Mouse (Mus musculus) midbrain, embryonic 13.5 days (tissue): ENCODE results near the gene Ice1. TPM values are rescaled to one million over a fixed set of nuclear protein-coding genes. Genes with fewer than 3 reads are reported as not detected.

Experiments used
- ATAC-seq: fragments of 200-750 bp; cut with Nextera tagmentation; 2 replicates; pipeline ENCODE4 v1.8.0; 2017; ENCODE audit warnings: mild to moderate bottlenecking, moderate TSS enrichment, moderate library complexity
- H3K27ac ChIP-seq: fragments of 300-500 bp; sonication (generic); 2 replicates; pipeline ENCODE4 v1.5.1; 2015; ENCODE audit warnings: inconsistent platforms, mild to moderate bottlenecking, moderate library complexity
- H3K27me3 ChIP-seq: fragments of 300-500 bp; sonication (generic); 2 replicates; pipeline ENCODE4 v1.6.1; 2015; ENCODE audit warnings: mild to moderate bottlenecking, inconsistent platforms
- H3K36me3 ChIP-seq: fragments of 300-500 bp; sonication (generic); 2 replicates; pipeline ENCODE4 v1.6.1; 2015; ENCODE audit warnings: mild to moderate bottlenecking, inconsistent platforms
- H3K4me1 ChIP-seq: fragments of 300-500 bp; sonication (generic); replicated peaks from 2 replicates; pipeline ENCODE4 v1.6.1; 2015; ENCODE audit warnings: inconsistent platforms
- H3K4me2 ChIP-seq: fragments of 300-500 bp; sonication (generic); replicated peaks from 2 replicates; pipeline ENCODE4 v1.6.1; 2015; ENCODE audit warnings: moderate library complexity, mild to moderate bottlenecking, inconsistent platforms
- H3K4me3 ChIP-seq: fragments of 300-500 bp; sonication (generic); replicated peaks from 2 replicates; pipeline ENCODE4 v1.5.1; 2015; ENCODE audit warnings: mild to moderate bottlenecking, inconsistent platforms
- H3K9ac ChIP-seq: fragments of 300-500 bp; sonication (generic); replicated peaks from 2 replicates; pipeline ENCODE4 v1.6.1; 2015; ENCODE audit warnings: mild to moderate bottlenecking, inconsistent platforms
- H3K9me3 ChIP-seq: fragments of 300-500 bp; sonication (generic); 2 replicates; pipeline ENCODE4 v1.6.1; 2016; ENCODE audit warnings: mild to moderate bottlenecking, inconsistent platforms
- WGBS: fragments of 180-500 bp; shearing (Covaris S2); methylation state at CpG from one replicate; pipeline ENCODE4 v1.1.7; 2015; 5-methylcytosine and 5-hydroxymethylcytosine counted together
- polyA plus RNA-seq: library from polyadenylated mRNA; unstranded; fragments of >200 nt; fragmentation: Nextera tagmentation; extraction: Ambion mirVana; gene quantifications from 2 replicates; pipeline ENCODE4 v1.2.1, GENCODE M21; 2015

Gene Ice1
- polyA plus RNA-seq, result 30.5 and 31.2 TPM in 2 replicates

DNA sequence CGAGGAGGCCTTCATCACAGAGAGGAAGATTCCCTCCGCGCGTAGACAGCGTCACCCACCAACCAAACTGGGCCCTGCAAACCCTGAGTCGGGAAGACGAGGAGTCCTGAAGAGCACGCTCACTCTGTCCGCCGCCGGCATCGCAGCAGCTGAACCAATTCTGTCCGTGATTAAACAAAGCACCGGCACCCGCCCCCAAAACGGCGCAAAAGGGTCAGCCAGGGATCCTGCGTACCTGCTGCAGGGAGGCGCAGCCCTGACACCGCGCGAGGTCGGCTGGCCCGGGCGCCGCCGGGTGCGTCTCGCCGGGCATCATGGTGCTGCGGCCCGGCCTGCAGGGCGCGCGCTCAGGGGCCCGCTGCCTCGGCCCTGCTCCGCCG lies at the start of gene Ice1:
Gene Ice1 (minus strand): TSS at position 353 of the 380 bp plus-strand sequence.
- peak; percentile 48 for ATAC-seq
- peak within 1 kb of the TSS; percentile 92 for H3K27ac ChIP-seq
- H3K9me3 ChIP-seq, result no peaks in the 10 kb centered on the region
- H3K27me3 ChIP-seq, result no peaks in the 10 kb centered on the region
- peak within 1 kb of the TSS; percentile 90 for H3K4me2 ChIP-seq
- H3K4me3 ChIP-seq, result peak within 1 kb of the TSS; percentile 92
- H3K9ac ChIP-seq, result peak within 1 kb of the TSS; percentile 93
- WGBS, result 0% methylated on average over 38 of the region's 39 CpGs
- H3K4me1 ChIP-seq, result peaks cover 37% of the 10 kb centered on the region
- no peaks in the 10 kb centered on the region for H3K36me3 ChIP-seq

GRCm38 (mm10) chr13:70685825-70686224 lies 48.4 kb upstream of the Ice1 start:
- no peak overlapping the region for H3K4me2 ChIP-seq
- WGBS, result 62% methylated on average over 5 of the region's 5 CpGs
- H3K27me3 ChIP-seq, result no peaks in the 10 kb centered on the region
- H3K4me3 ChIP-seq, result no peak overlapping the region
- H3K27ac ChIP-seq, result no peak overlapping the region
- no peaks in the 10 kb centered on the region for H3K36me3 ChIP-seq
- H3K9ac ChIP-seq, result no peak overlapping the region
- ATAC-seq, result no peak
- H3K4me1 ChIP-seq, result peaks cover 9% of the 10 kb centered on the region
- no peaks in the 10 kb centered on the region for H3K9me3 ChIP-seq

DNA sequence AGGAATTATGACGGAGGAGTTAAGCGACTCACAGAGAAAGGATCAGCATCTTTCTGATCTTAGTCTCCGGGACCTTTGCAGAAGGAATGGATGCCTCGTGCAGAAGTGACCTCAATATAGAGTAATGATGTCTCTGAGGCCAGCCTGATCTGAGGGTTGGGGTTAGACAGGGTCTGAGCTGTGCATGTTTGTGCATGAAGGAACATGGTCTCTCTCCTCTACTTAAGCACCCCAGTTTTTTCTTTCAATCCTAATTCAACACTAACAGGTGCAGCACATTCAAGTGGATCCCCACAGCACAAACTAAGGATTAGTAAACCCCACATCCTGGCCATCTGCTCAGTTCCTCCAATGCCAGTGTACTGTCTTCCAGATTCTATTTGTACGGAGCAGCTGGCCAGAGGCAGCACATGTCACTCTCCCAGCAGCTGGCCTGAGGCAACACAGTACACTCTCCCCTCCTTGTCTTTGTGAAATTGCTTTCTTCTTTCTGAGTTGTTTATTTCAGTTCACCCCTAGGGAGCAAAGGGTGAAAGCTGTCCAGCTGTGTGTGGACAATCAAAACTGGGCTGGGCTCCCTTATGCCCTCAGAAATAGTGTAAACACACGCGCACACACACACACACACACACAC lies 47.7 kb upstream of the Ice1 start:
- Histone ChIP-seq H3K9ac (no peak overlapping the region), H3K27ac (no peak overlapping the region), H3K4me3 (no peak overlapping the region), H3K27me3 (no peaks in the 10 kb centered on the region), H3K4me1 (peaks cover 9% of the 10 kb centered on the region), H3K4me2 (no peak overlapping the region), H3K36me3 (no peaks in the 10 kb centered on the region), H3K9me3 (no peaks in the 10 kb centered on the region)
- 65% methylated on average over 7 of the region's 7 CpGs for WGBS
- ATAC-seq, result peak; percentile 82

DNA sequence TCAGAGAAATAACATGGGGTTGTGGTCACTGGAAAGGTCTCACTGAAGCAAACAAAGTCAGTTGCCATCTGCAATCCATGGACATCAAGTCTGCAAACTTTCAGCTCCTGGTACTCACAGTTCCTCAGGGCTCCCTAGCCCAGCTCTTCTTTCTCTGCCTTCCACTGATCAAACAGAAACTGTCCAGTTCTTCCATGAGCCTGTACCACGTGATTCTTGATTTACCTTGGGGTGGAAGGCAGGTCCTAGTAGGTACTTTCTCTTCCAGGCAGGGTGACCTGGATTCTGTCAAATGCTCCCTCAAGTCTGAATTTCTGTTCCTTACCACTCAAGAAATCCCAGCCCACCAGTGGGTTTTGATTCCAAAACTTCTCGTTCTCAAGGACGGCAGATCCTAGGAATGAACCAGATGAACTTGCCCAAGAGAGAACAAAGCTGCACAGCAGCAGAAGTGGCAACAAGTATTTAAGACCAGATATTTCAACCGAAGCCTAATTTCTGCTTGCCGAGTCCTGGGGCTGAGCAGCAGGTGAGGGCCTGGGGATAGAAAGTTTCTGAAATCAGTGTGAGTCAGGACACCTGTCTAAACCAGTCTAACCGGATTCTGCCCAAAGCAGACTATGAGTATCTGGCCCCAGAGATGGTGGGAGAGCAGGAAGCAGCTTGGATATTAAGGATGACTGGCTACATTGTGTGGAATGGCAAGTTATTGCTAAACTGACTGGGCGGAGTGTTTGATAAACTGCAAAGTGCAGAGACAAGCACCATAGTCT lies 44.2 kb upstream of the Ice1 start:
- no peaks in the 10 kb centered on the region for H3K9me3 ChIP-seq
- no peaks in the 10 kb centered on the region for H3K27me3 ChIP-seq
- no peak overlapping the region for H3K9ac ChIP-seq
- H3K4me3 ChIP-seq, result no peak overlapping the region
- no peaks in the 10 kb centered on the region for H3K36me3 ChIP-seq
- no peak overlapping the region for H3K27ac ChIP-seq
- 91% methylated on average over 7 of the region's 7 CpGs for WGBS
- no peak for ATAC-seq
- peaks cover 9% of the 10 kb centered on the region for H3K4me1 ChIP-seq
- no peak overlapping the region for H3K4me2 ChIP-seq

GRCm38 (mm10) chr13:70680316-70680715 lies 42.9 kb upstream of the Ice1 start:
- Histone ChIP-seq H3K36me3 (no peaks in the 10 kb centered on the region), H3K4me3 (no peak overlapping the region), H3K27me3 (no peaks in the 10 kb centered on the region), H3K4me2 (no peak overlapping the region), H3K27ac (no peak overlapping the region), H3K4me1 (peaks cover 5% of the 10 kb centered on the region), H3K9ac (no peak overlapping the region), H3K9me3 (no peaks in the 10 kb centered on the region)
- ATAC-seq, result no peak
- 87% methylated on average over 3 of the region's 3 CpGs for WGBS

GRCm38 (mm10) chr13:70677689-70678088 lies 40.3 kb upstream of the Ice1 start:
- H3K4me2 ChIP-seq, result no peak overlapping the region
- H3K27me3 ChIP-seq, result no peaks in the 10 kb centered on the region
- no peak overlapping the region for H3K27ac ChIP-seq
- H3K9me3 ChIP-seq, result no peaks in the 10 kb centered on the region
- H3K4me1 ChIP-seq, result no peaks in the 10 kb centered on the region
- WGBS, result 92% methylated on average over 5 of the region's 5 CpGs
- H3K4me3 ChIP-seq, result no peak overlapping the region
- H3K9ac ChIP-seq, result no peak overlapping the region
- ATAC-seq, result no peak
- no peaks in the 10 kb centered on the region for H3K36me3 ChIP-seq

DNA sequence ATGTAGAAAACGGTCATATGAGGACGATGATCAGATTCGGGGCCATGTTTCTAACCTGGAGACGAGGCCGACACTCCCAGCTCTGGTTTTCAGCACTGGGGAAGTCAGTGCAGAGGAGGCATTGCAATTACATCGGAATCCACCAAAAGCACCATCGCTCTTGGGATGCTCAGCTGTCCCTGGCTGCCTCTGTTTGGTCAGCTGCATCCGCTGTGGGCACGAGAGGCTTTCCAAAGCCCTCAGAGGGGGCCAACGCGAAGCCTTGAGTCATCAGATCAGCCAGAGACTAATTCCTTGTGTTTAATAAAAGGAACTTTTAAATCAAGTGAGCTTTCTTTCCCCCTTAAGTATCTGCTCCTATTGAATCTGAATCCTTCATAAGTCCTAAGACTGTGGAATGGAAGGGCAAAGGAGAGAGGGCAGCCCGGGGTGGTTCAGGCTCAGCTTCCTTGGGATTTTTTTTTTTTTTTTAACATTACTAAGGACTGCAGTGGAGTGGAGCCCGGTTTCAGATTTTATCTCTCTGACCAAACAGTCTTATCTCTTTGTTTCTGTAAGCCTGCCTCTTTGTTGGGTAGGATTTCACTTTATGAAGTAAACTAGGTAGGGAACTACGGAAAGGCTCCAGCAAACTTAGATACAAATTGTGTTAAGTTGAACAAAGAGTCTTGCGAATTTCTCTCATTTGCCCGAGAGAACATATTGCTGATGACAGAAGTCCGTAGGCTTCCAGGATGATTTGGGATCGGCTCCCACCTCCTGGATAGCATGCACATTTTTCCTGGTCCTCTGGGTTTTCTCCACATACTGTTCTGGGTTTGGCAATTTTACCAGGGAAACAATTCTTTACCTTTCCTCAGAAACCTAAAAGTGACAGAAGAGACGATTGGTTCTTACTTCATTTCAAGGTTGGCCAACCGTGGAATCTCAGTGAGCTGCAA lies 39.1 kb upstream of the Ice1 start:
- H3K36me3 ChIP-seq, result no peaks in the 10 kb centered on the region
- ATAC-seq, result no peak
- no peak overlapping the region for H3K9ac ChIP-seq
- no peak overlapping the region for H3K27ac ChIP-seq
- WGBS, result 75% methylated on average over 20 of the region's 20 CpGs
- H3K4me1 ChIP-seq, result no peaks in the 10 kb centered on the region
- H3K9me3 ChIP-seq, result no peaks in the 10 kb centered on the region
- H3K4me3 ChIP-seq, result no peak overlapping the region
- no peak overlapping the region for H3K4me2 ChIP-seq
- no peaks in the 10 kb centered on the region for H3K27me3 ChIP-seq

DNA sequence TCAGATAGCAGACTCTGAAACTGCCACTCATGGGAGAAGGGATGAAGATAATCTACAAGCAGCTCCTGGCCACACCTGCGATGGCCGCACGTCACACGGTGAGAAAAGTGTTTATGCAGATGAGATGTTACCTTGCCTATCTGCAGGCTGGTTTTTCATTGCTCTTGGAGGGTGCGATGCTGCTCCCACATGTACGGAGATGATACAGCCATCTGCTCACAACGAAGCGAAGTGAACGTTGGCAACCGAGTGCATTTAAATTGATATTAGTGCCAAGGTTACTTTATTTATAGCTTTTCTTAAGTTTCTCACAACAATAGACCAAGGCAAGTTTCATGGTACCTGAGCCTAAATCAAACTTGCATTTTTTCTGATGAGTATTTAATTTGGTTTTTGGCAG lies 37.6 kb upstream of the Ice1 start:
- H3K36me3 ChIP-seq, result no peaks in the 10 kb centered on the region
- ATAC-seq, result no peak
- H3K27ac ChIP-seq, result no peak overlapping the region
- no peak overlapping the region for H3K4me3 ChIP-seq
- WGBS, result 96% methylated on average over 10 of the region's 10 CpGs
- no peaks in the 10 kb centered on the region for H3K27me3 ChIP-seq
- no peak overlapping the region for H3K9ac ChIP-seq
- no peak overlapping the region for H3K4me2 ChIP-seq
- no peaks in the 10 kb centered on the region for H3K4me1 ChIP-seq
- no peaks in the 10 kb centered on the region for H3K9me3 ChIP-seq

- Histone ChIP-seq H3K4me3 (no peak overlapping the region), H3K9me3 (no peaks in the 10 kb centered on the region), H3K9ac (no peak overlapping the region), H3K4me2 (no peak overlapping the region), H3K36me3 (no peaks in the 10 kb centered on the region), H3K4me1 (no peaks in the 10 kb centered on the region), H3K27me3 (no peaks in the 10 kb centered on the region), H3K27ac (no peak overlapping the region)
- WGBS, result 68% methylated on average over 4 of the region's 4 CpGs
- no peak for ATAC-seq
These were observed 32.6 kb upstream of the Ice1 start for GRCm38 (mm10) chr13:70670080-70670479.

DNA sequence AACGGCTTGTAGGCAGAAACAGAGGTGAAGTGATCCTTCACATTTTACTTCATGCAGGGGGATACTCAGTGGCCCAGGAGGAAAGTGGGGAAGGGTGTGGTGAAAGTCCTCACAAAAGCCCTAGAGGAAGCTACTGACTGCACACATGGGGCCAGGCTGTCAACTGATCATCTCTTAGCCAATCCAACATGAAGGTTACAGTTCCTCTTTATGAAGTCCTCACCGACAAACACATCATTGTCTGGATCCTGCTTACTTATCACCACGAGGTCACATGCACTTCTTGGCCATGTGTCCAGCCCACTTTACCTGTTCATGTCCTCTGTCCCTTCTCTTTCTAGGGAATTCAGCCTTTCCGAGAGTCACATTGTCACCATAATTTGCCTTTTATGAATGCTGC lies 22.3 kb upstream of the Ice1 start:
- no peak overlapping the region for H3K4me2 ChIP-seq
- H3K4me3 ChIP-seq, result no peak overlapping the region
- H3K4me1 ChIP-seq, result no peaks in the 10 kb centered on the region
- H3K36me3 ChIP-seq, result no peaks in the 10 kb centered on the region
- no peak overlapping the region for H3K9ac ChIP-seq
- H3K27ac ChIP-seq, result no peak overlapping the region
- ATAC-seq, result no peak
- WGBS, result 86% methylated on average over 4 of the region's 4 CpGs
- no peaks in the 10 kb centered on the region for H3K9me3 ChIP-seq
- no peaks in the 10 kb centered on the region for H3K27me3 ChIP-seq

DNA sequence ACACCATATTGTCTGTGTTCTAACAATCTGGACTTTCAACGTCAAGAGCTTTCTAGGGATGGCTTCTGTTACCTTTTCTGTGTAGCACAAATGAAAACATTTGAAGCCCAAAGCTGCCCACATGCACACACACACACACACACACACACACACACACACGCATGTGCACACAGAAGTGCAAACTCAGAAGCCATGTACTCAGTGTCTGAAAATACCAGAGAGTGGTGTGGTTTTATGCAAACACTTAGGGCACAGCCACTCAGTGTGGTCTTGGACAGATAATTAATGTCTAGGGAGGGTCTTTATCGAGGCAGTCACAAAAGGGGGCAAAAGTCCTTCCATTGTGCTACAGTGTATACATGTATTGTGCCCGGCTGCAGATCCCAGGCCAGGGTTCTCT lies 19.3 kb upstream of the Ice1 start:
- 68% methylated on average over 4 of the region's 4 CpGs for WGBS
- Histone ChIP-seq H3K27ac (no peak overlapping the region), H3K4me1 (no peaks in the 10 kb centered on the region), H3K4me3 (no peak overlapping the region), H3K4me2 (no peak overlapping the region), H3K27me3 (no peaks in the 10 kb centered on the region), H3K36me3 (no peaks in the 10 kb centered on the region), H3K9me3 (no peaks in the 10 kb centered on the region), H3K9ac (no peak overlapping the region)
- no peak for ATAC-seq

DNA sequence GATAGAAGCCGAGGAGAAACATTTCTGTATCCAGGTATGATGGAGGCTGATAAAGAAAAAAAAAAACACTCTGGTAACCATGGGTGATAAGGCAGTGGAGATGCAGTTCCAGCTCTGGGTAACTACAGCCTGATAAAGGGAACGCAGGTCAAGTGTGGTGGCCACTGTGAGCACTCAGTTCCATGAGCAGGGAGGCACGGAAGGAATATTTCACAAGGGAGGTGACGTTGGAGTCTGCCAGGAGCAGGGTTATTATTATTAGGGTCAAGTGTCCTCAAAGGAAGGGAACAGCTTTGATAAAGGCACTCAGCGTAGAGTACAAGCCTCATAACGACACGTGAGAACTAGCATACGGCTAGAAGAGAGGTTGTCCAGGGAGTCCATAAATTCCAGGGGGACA lies 18.9 kb upstream of the Ice1 start:
- no peak overlapping the region for H3K9ac ChIP-seq
- H3K9me3 ChIP-seq, result no peaks in the 10 kb centered on the region
- no peaks in the 10 kb centered on the region for H3K36me3 ChIP-seq
- no peaks in the 10 kb centered on the region for H3K27me3 ChIP-seq
- 77% methylated on average over 8 of the region's 8 CpGs for WGBS
- H3K4me3 ChIP-seq, result no peak overlapping the region
- H3K4me2 ChIP-seq, result no peak overlapping the region
- H3K27ac ChIP-seq, result no peak overlapping the region
- H3K4me1 ChIP-seq, result no peaks in the 10 kb centered on the region
- ATAC-seq, result no peak
